Mouse (Mus musculus) testis, adult 2 months (tissue): Measurements from ENCODE around the gene Pigv.

Experiments used
- CTCF ChIP-seq: fragments of 200-500 bp; IDR thresholded peaks from 2 replicates; pipeline ENCODE4 v1.5.1; 2012; ENCODE audit warnings: low read depth, mild to moderate bottlenecking, inconsistent platforms, low read length, moderate library complexity; ENCODE audit not compliant: control insufficient read depth, insufficient read depth, insufficient replicate concordance
- POLR2A ChIP-seq: fragments of 200-500 bp; IDR thresholded peaks from 2 replicates; pipeline ENCODE4 v1.6.1; 2012; ENCODE audit warnings: low read depth, mild to moderate bottlenecking, inconsistent platforms, low read length, moderate library complexity; ENCODE audit not compliant: control insufficient read depth

- TF ChIP-seq CTCF (no peak), POLR2A (no peak)
These were observed 41.2 kb downstream of the Pigv start for GRCm38 (mm10) chr4:133631071-133631768.
